ENCODE assay signal across 12 mouse cellular contexts in the genomic region with DNA sequence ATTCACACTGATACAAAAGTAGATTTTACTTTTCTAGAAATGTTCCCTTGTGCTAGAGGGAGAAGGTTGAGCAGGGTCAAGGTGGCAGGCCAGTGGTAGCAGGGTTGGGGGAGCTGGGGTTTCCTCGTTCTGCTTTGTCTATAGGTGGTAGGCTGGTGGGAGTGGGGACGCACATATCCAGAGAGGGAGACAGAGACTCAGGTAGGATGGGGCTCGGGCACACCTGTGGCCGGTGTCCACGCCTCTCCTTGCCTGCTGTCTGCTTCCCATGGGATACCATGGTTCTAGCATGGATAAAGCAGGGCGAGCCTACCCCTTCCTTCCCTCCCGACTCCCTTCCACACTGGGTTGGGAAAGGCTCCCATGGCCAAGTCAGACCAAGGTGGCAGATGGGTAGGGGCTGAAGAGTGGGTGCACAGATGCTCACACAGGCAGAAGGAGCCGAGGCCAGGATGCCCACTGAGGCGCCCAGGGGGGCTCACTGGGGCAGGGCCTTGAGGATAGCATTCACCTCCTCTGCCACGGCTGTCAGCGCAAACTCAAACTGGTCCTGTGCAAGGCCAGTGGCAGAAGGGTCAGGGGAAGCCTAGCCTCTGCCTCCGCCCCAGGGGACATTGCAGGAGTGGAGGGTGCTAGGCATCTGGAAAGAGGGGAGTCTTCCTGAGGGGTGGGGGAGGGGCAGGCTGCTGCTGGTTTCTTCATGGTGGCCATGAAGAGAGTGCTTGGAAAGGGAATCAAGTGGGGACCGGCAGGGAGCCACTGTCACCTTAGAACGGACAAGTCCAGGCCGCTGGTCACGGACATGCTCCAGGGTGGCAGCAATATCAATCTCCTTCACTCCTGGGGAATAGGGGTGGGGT. TPM values are rescaled to one million over a fixed set of nuclear protein-coding genes. Genes with fewer than 3 reads are reported as not detected.
DNase-seq lines count a peak whose midpoint lies in the region; ATAC-seq and TF ChIP-seq lines count a peak whose summit lies in the region.
"Had no signal": no experiment of that assay in that cellular context is flagged by ENCODE, and none has a peak within 500 bp of the region (broad histone marks: within the 10 kb centered on the region; RNA-seq: fewer than 3 reads in every experiment).

No protein-coding gene starts in this region.

- H3K27me3 ChIP-seq in embryonic facial prominence, embryonic 13.5 days: peaks cover 3% of the 10 kb centered on the region
- peaks cover 3% of the 10 kb centered on the region; the same call in 1 of the 2 replicates for H3K27me3 ChIP-seq in limb, embryonic 13.5 days

- H3K4me1 ChIP-seq in embryonic facial prominence, embryonic 13.5 days: peaks cover 25% of the 10 kb centered on the region
- H3K4me1 ChIP-seq in limb, embryonic 13.5 days: peaks cover 18% of the 10 kb centered on the region

- 78% methylated on average over 16 of the region's 16 CpGs for WGBS in embryonic facial prominence, embryonic 13.5 days
- WGBS in limb, embryonic 13.5 days: 78% methylated on average over 16 of the region's 16 CpGs

- TF ChIP-seq CTCF in gastrocnemius, adult 2 months (IDR thresholded peaks at IDR 0.05): no peak
- TF ChIP-seq CTCF in left cerebral cortex, adult 2 months (IDR thresholded peaks at IDR 0.05): no peak

- peak overlapping the region; percentile 83 for H3K27ac ChIP-seq in gastrocnemius, adult 2 months
- peak overlapping the region; percentile 48; the same call in 1 of the 2 replicates for H3K27ac ChIP-seq in left cerebral cortex, adult 2 months
- H3K27ac ChIP-seq in embryonic facial prominence, embryonic 13.5 days: no peak overlapping the region
- H3K27ac ChIP-seq in limb, embryonic 13.5 days: no peak overlapping the region

- H3K36me3 ChIP-seq in embryonic facial prominence, embryonic 13.5 days: peaks cover 21% of the 10 kb centered on the region
- H3K36me3 ChIP-seq in limb, embryonic 13.5 days: peaks cover 18% of the 10 kb centered on the region

- peak overlapping the region; percentile 33 for H3K4me3 ChIP-seq in gastrocnemius, adult 2 months
- no peak overlapping the region for H3K4me3 ChIP-seq in left cerebral cortex, adult 2 months
- no peak overlapping the region for H3K4me3 ChIP-seq in embryonic facial prominence, embryonic 13.5 days
- no peak overlapping the region for H3K4me3 ChIP-seq in limb, embryonic 13.5 days
- H3K4me3 ChIP-seq: liver, embryonic 15.5 days had no signal

- ATAC-seq in embryonic facial prominence, embryonic 13.5 days (ENCODE audit: insufficient number of reproducible peaks, insufficient read depth, low FRiP score, low TSS enrichment, low read depth): no peak
- no peak for ATAC-seq in limb, embryonic 13.5 days (ENCODE audit: low FRiP score, low read depth)

- peak; percentile 43 for DNase-seq in gastrocnemius, adult 2 months
- DNase-seq in gastrocnemius, postnatal 4 days (ENCODE audit: low spot score in 2 of 2): no peak
- DNase-seq in left cerebral cortex, adult 2 months (ENCODE audit: extremely low spot score in 1 of 2, low spot score in 2 of 2): no peak
- no peak for DNase-seq in left cerebral cortex, adult 8-10 months (ENCODE audit: low spot score in 2 of 2)
- no peak for DNase-seq in layer of hippocampus, postnatal 14 days (ENCODE audit: low spot score in 2 of 2)
- DNase-seq: kidney, adult 8-10 months; right cerebral cortex, postnatal 14 days had no signal

- H3K9ac ChIP-seq in embryonic facial prominence, embryonic 13.5 days: peak overlapping the region; percentile 16; the same call in 1 of the 2 replicates
- 0 out of 2 replicates have a peak overlapping the region, but pooled peaks have one; percentile 13 for H3K9ac ChIP-seq in limb, embryonic 13.5 days
- H3K9ac ChIP-seq: liver, embryonic 15.5 days had no signal

- intact Hi-C loops in gastrocnemius, adult 2 months (cut with DNase I): no loop called here
- intact Hi-C loops in left cerebral cortex, adult 2 months (cut with DNase I): no loop called here

- no peaks in the 10 kb centered on the region for H3K9me3 ChIP-seq in embryonic facial prominence, embryonic 13.5 days
- no peaks in the 10 kb centered on the region for H3K9me3 ChIP-seq in limb, embryonic 13.5 days
- H3K9me3 ChIP-seq: liver, embryonic 15.5 days had no signal

- no peak overlapping the region for H3K4me2 ChIP-seq in embryonic facial prominence, embryonic 13.5 days
- H3K4me2 ChIP-seq in limb, embryonic 13.5 days (replicated peaks): no peak overlapping the region
- H3K4me2 ChIP-seq: liver, embryonic 15.5 days had no signal

RNA-seq across cellular contexts. Expression of a gene that starts 11.1 kb away (rescaled TPM):
- 10 to 100 TPM; 83.2 to 88.9 TPM for total RNA-seq in gastrocnemius, adult 2 months (2021)
- total RNA-seq in gastrocnemius, postnatal 4 days (2021): 10 to 100 TPM; 41.5 to 48.8 TPM
- total RNA-seq in left cerebral cortex, adult 2 months (2021): 100 to 1,000 TPM in 1 of 2 experiments, 10 to 100 TPM in 1; 93.6 to 102 TPM
- 100 to 1,000 TPM in 3 of 4 experiments, 10 to 100 TPM in 1; 98.9 to 111 (median 108) TPM for total RNA-seq in left cerebral cortex, adult 8-10 months (2022)
- polyA plus RNA-seq in embryonic facial prominence, embryonic 13.5 days (2015; fragmentation: Nextera tagmentation; extraction: Ambion mirVana): 36.6 and 47.8 TPM in 2 replicates
- polyA plus RNA-seq in limb, embryonic 13.5 days (2015; fragmentation: Nextera tagmentation; extraction: Ambion mirVana): 41.9 and 45.4 TPM in 2 replicates
- total RNA-seq in layer of hippocampus, postnatal 14 days (2021): 10 to 100 TPM; 60.0 to 61.1 TPM

RNA-seq across cellular contexts. Expression of a gene that starts 15.4 kb away (rescaled TPM):
- total RNA-seq in gastrocnemius, adult 2 months (2021): not detected
- not detected for total RNA-seq in gastrocnemius, postnatal 4 days (2021)
- not detected for total RNA-seq in left cerebral cortex, adult 2 months (2021)
- not detected for total RNA-seq in left cerebral cortex, adult 8-10 months (2022)
- polyA plus RNA-seq in embryonic facial prominence, embryonic 13.5 days (2015; fragmentation: Nextera tagmentation; extraction: Ambion mirVana): not detected in 2 replicates
- polyA plus RNA-seq in limb, embryonic 13.5 days (2015; fragmentation: Nextera tagmentation; extraction: Ambion mirVana): not detected in 2 replicates
- not detected for total RNA-seq in layer of hippocampus, postnatal 14 days (2021)
- total RNA-seq: gastrocnemius, postnatal 25 days had no signal
- polyA plus RNA-seq: CD4-positive, CD25-positive, alpha-beta regulatory T cell, adult 4 months; liver, embryonic 15.5 days had no signal

RNA-seq across cellular contexts. Expression of a gene that starts 17.0 kb away (rescaled TPM):
- total RNA-seq in gastrocnemius, adult 2 months (2021): not detected
- under 1 TPM; 0.07 to 0.23 TPM for total RNA-seq in gastrocnemius, postnatal 4 days (2021)
- total RNA-seq in left cerebral cortex, adult 2 months (2021): 100 to 1,000 TPM; 507 to 550 TPM
- total RNA-seq in left cerebral cortex, adult 8-10 months (2022): 100 to 1,000 TPM; 411 to 436 (median 423) TPM
- polyA plus RNA-seq in embryonic facial prominence, embryonic 13.5 days (2015; fragmentation: Nextera tagmentation; extraction: Ambion mirVana): 0.37 and 0.54 TPM in 2 replicates
- 0.23 and 0.24 TPM in 2 replicates for polyA plus RNA-seq in limb, embryonic 13.5 days (2015; fragmentation: Nextera tagmentation; extraction: Ambion mirVana)
- total RNA-seq in layer of hippocampus, postnatal 14 days (2021): 100 to 1,000 TPM; 326 to 350 TPM
- total RNA-seq: gastrocnemius, postnatal 25 days had no signal

RNA-seq across cellular contexts. Expression of a gene that starts 27.6 kb away (rescaled TPM):
- total RNA-seq in gastrocnemius, adult 2 months (2021): 1,000 to 10,000 TPM; 1,043 to 1,330 TPM
- total RNA-seq in gastrocnemius, postnatal 4 days (2021): 100 to 1,000 TPM; 486 to 515 TPM
- 100 to 1,000 TPM; 594 to 616 TPM for total RNA-seq in left cerebral cortex, adult 2 months (2021)
- 100 to 1,000 TPM; 598 to 614 (median 602) TPM for total RNA-seq in left cerebral cortex, adult 8-10 months (2022)
- polyA plus RNA-seq in embryonic facial prominence, embryonic 13.5 days (2015; fragmentation: Nextera tagmentation; extraction: Ambion mirVana): 17.1 and 23.2 TPM in 2 replicates
- 22.7 and 27.1 TPM in 2 replicates for polyA plus RNA-seq in limb, embryonic 13.5 days (2015; fragmentation: Nextera tagmentation; extraction: Ambion mirVana)
- total RNA-seq in layer of hippocampus, postnatal 14 days (2021): 100 to 1,000 TPM; 512 to 548 TPM

RNA-seq across cellular contexts. Expression of a gene that starts 30.9 kb away (rescaled TPM):
- total RNA-seq in gastrocnemius, adult 2 months (2021): not detected
- total RNA-seq in gastrocnemius, postnatal 4 days (2021): not detected
- total RNA-seq in left cerebral cortex, adult 2 months (2021): 100 to 1,000 TPM; 144 to 184 TPM
- total RNA-seq in left cerebral cortex, adult 8-10 months (2022): 100 to 1,000 TPM; 166 to 203 (median 173) TPM
- 1.7 and 2.1 TPM in 2 replicates for polyA plus RNA-seq in embryonic facial prominence, embryonic 13.5 days (2015; fragmentation: Nextera tagmentation; extraction: Ambion mirVana)
- not detected in 2 replicates for polyA plus RNA-seq in limb, embryonic 13.5 days (2015; fragmentation: Nextera tagmentation; extraction: Ambion mirVana)
- 10 to 100 TPM; 68.2 to 98.9 TPM for total RNA-seq in layer of hippocampus, postnatal 14 days (2021)
- total RNA-seq: gastrocnemius, postnatal 25 days had no signal
- polyA plus RNA-seq: CD4-positive, CD25-positive, alpha-beta regulatory T cell, adult 4 months; liver, embryonic 15.5 days had no signal

Comparison
In these comparisons a context has a peak if more than half of its experiments do, and no peak if none do; other contexts are left out.
1. H3K27ac ChIP-seq: peak in gastrocnemius, adult 2 months (single experiment) and left cerebral cortex, adult 2 months (single experiment); none in embryonic facial prominence, embryonic 13.5 days (single experiment) and limb, embryonic 13.5 days (single experiment).
2. RNA of a gene that starts 17.0 kb away (total RNA-seq): 507 to 550 TPM in left cerebral cortex, adult 2 months, 411 to 436 TPM in left cerebral cortex, adult 8-10 months and 326 to 350 TPM in layer of hippocampus, postnatal 14 days; 0.07 to 0.23 TPM in gastrocnemius, postnatal 4 days and not detected in gastrocnemius, adult 2 months; every median in the first group is over 100 times any median in the second.